Mouse (Mus musculus) MN1 (cell line): ENCODE measurements around the gene Coq10a.

Source experiments
- DNase-seq: peaks from one replicate; pipeline ENCODE4 v3.0.0-alpha.2; 2016; ENCODE audit warnings: low spot score

The Coq10a gene

GRCm38 (mm10) chr10:128368402-128369217 lies at the start of gene Coq10a:
Coq10a (minus strand) TSS chr10:128368997.
- peak; percentile 99 for DNase-seq

DNA sequence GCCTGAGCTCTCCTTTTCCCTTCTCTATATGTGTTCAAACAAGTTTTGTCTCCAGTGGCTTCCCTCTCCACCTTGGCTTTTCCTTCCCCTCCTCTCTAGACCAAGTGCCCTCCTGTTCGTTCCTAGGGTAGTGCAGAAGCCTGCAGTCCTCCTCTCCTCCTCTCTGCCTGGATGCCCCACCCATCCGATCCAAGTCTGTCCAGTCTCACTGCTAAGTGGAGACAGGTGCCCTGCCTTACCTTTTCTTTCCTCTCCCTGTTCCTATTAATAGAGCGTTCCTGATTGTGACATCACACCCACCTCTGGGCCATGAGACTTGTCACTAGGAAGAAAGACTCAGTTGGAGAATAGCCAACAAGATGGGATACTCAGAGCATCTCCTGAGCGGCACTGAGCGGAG lies 46.1 kb upstream of the Coq10a start:
- DNase-seq = no peak

DNA sequence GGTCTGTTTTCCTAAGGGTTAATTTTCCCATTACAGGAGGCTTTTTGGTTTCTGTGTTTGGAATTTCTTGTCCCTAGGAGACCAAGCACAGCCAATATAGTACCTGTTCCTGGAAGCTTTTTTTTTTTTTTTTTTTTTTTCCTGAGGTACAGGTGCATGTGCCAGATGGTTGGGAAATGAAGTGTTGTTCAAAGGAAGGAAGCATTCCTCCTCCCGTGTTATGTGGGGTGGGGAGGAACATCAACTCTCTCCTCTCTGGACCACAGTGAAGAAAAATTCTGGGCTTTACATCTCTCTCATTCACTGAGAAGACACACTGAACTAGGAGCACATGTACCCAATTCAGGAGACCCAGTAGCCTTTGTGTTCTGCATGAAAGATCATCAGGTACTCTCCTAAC lies 44.3 kb upstream of the Coq10a start:
- no peak for DNase-seq

DNA sequence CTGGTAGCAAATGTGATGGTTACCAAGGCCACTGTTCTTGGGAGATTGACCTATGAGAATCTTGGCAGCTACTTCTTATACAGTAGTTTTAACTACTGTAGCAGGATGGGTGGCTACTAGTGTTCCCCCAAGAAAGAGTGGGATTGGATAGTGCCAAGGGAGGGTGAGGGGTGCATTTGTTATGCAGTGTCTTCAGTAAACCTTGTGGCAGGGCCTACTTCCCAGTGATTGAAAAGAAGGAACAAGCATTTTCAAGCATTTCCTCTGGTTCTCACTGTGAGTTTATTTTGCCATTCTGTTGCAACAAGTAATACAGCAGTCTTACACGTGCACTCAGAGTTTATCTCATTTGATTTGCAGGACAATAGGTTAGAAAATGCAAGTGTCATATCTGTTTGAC lies 43.8 kb upstream of the Coq10a start:
- no peak for DNase-seq

GRCm38 (mm10) chr10:128412055-128412381 lies 43.2 kb upstream of the Coq10a start:
- peak; percentile 70 for DNase-seq

- peak; percentile 100 for DNase-seq
Measured at GRCm38 (mm10) chr10:128411211-128412054, 42.6 kb upstream of the Coq10a start, which contains the start of the genes Nabp2 and Rnf41. Nabp2 (minus strand) TSS chr10:128411492. Rnf41 (plus strand) TSS chr10:128411657.

- DNase-seq = no peak
Measured at GRCm38 (mm10) chr10:128410560-128410845, 41.7 kb upstream of the Coq10a start.

GRCm38 (mm10) chr10:128409692-128410559 lies 41.1 kb upstream of the Coq10a start:
- peak; percentile 100 for DNase-seq

GRCm38 (mm10) chr10:128408591-128409535 lies 40.1 kb upstream of the Coq10a start:
- no peak for DNase-seq

GRCm38 (mm10) chr10:128403931-128404330 lies 35.1 kb upstream of the Coq10a start:
- DNase-seq = no peak

GRCm38 (mm10) chr10:128401638-128402037 lies 32.8 kb upstream of the Coq10a start:
- DNase-seq = no peak

DNA sequence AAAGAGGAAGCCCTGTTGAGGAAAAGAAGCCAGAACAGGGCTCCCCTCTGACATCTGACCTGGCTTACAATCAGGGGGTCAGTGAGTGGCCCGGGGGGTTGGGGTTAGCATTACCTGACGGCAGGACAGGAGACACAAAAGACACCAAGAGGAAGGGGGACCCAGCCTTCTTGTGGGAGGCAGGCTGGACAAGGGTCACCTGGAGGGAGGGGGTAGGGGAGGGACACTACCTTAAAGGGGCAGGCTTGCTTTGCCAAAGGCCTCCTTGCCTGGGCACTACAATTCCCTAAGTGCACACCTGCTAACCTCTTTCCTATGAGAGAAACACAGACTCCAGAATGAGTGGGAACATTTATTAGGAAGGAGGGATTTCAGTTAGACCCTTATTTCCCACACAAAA lies 32.3 kb upstream of the Coq10a start, which contains the start of gene Slc39a5:
Gene Slc39a5 (minus strand): TSS at position 174 of the 400 bp plus-strand sequence.
- DNase-seq = no peak

- no peak for DNase-seq
Measured at GRCm38 (mm10) chr10:128400338-128400737, 31.5 kb upstream of the Coq10a start.

- DNase-seq = no peak
Measured at GRCm38 (mm10) chr10:128397466-128397865, 28.7 kb upstream of the Coq10a start.

DNA sequence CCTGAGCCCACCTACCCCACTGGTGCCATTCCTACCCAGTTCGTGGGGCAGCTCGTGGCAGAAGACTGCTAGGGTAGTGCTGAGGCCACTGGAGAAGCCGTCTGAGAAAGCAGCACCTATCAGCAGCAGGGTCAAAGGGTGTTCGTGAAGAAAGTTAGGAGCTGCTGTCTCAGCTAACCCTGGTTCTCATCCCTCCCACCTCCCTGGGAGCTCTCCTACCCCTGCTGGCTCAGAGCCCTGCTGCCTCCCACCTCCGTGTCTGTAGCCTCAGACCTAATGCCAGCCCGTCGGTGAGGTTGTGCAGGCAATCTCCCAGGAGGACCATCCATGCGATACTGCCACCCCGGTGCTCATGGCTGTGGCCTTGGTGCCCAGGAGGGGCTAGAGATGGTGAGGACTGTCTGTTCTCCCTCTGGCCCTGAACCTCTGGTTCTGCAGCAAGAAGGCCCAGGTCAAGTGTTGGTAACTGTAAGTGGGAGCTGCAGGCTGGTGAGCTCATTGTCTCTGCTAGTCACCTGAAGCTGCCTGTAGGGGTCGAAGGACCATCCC lies 28.0 kb upstream of the Coq10a start:
- no peak for DNase-seq

DNA sequence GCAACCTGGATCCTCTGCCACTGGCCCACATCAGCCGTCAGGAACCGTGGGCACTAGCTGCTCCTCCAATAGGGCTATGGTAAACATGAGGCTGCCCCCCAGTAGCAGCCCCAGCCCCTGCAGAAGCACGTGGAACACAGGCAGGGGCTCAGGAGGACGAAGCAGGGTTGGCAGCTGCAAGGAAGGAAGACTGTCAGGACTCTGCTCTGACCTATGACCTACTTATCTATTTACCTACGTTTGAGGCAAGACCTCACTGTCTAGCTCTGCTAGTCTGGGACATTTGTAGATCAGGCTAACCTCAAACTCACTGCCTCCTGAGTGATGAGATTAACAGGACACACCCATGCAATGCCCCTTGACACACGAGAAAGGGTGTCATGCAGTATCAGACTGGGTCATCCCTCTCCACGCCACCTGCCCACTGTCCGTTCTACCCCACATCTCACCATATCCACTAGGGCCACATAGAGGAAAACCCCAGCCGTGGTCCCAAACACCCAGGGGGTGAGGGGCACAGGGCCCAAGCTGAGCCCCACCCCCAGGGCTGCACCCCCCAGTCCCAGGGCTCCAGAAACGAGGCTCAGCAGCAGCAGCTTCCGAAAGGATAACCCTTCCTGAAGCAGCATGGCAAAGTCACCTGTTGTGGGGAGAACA lies 27.3 kb upstream of the Coq10a start:
- no peak for DNase-seq

- no peak for DNase-seq
Measured at GRCm38 (mm10) chr10:128391850-128392249, 23.1 kb upstream of the Coq10a start.

DNA sequence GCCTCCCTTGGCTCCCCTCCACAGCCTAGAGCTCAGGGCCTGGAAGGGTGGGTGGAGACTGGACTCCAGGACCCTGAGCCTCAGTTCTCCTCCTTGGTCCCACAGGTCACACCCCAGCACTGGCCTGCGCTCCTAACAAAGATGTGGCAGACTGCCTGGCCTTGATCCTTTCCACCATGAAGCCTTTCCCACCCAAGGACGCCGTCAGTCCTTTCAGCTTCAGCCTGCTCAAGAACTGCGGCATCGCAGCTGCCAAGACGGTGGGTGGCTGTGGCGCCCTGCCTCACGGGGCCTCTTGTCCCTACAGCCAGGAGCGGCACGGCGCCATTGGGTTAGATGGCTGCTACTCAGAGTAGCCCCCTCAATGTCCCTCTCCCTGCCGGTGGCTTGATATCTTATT lies 21.6 kb upstream of the Coq10a start:
- no peak for DNase-seq

GRCm38 (mm10) chr10:128389570-128389969 lies 20.8 kb upstream of the Coq10a start:
- peak; percentile 62 for DNase-seq

DNA sequence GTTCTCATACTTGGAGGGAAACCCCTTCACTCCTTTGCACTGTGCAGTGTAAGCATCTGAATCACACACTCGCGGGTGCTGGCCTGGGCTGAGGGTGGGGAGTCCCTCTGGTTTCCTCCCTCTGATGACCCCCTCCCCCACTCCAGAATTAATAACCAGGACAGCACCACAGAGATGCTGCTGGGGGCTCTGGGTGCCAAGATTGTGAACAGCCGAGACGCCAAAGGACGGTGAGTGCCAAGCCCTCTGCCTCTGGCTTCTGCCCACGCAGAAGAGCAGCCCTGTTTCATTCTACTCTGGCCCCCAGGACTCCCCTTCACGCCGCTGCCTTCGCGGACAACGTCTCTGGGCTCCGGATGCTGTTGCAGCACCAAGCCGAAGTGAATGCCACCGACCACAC lies 20.1 kb upstream of the Coq10a start:
- DNase-seq = no peak
